Mouse (Mus musculus) E14TG2a.4 (cell line): ENCODE data around the gene Gm5136.

Experiments used
- H3K27me3 ChIP-seq: 2 replicates; pipeline ENCODE4 v1.6.1; 2014; ENCODE audit warnings: low read length, control low read depth; ENCODE audit not compliant: insufficient read depth
- H3K36me3 ChIP-seq: 2 replicates; pipeline ENCODE4 v1.6.1; 2014; ENCODE audit warnings: low read length, control low read depth; ENCODE audit not compliant: insufficient read depth
- H3K4me1 ChIP-seq: replicated peaks from 2 replicates; pipeline ENCODE4 v1.6.1; 2014; ENCODE audit warnings: low read depth, low read length, control low read depth
- H3K4me3 ChIP-seq: replicated peaks from 2 replicates; pipeline ENCODE4 v1.5.1; 2014; ENCODE audit warnings: mild to moderate bottlenecking, low read length
- H3K9me3 ChIP-seq: 2 replicates; pipeline ENCODE4 v1.6.1; 2014; ENCODE audit warnings: low read length, control low read depth
- CTCF ChIP-seq: conservative IDR thresholded peaks from 2 replicates; pipeline ENCODE4 v1.5.1; 2014; ENCODE audit warnings: low read length
- NANOG ChIP-seq: IDR thresholded peaks from 2 replicates; pipeline ENCODE4 v1.6.1; 2014; ENCODE audit warnings: borderline replicate concordance, low read length, mixed read lengths
- POU5F1 ChIP-seq: IDR thresholded peaks from 2 replicates; pipeline ENCODE4 v1.6.1; 2014; ENCODE audit warnings: low read length, borderline replicate concordance

The Gm5136 gene

GRCm38 (mm10) chr10:108657669-108658068 is 42.3 kb downstream of the Gm5136 start:
- Histone ChIP-seq H3K4me1 (no peaks in the 10 kb centered on the region), H3K9me3 (no peaks in the 10 kb centered on the region), H3K36me3 (no peaks in the 10 kb centered on the region), H3K27me3 (no peaks in the 10 kb centered on the region), H3K4me3 (no peak overlapping the region)
- no peak for TF ChIP-seq NANOG
- TF ChIP-seq CTCF: no peak
- no peak for TF ChIP-seq POU5F1

- Histone ChIP-seq H3K4me1 (no peaks in the 10 kb centered on the region), H3K27me3 (no peaks in the 10 kb centered on the region), H3K9me3 (no peaks in the 10 kb centered on the region), H3K36me3 (no peaks in the 10 kb centered on the region), H3K4me3 (no peak overlapping the region)
- no peak for TF ChIP-seq CTCF
- no peak for TF ChIP-seq POU5F1
- TF ChIP-seq NANOG: no peak
Observed at GRCm38 (mm10) chr10:108656898-108657297, 43.1 kb downstream of the Gm5136 start.

GRCm38 (mm10) chr10:108655074-108655473 is 44.9 kb downstream of the Gm5136 start:
- H3K36me3 ChIP-seq: no peaks in the 10 kb centered on the region
- H3K27me3 ChIP-seq: no peaks in the 10 kb centered on the region
- no peak overlapping the region for H3K4me3 ChIP-seq
- no peak for TF ChIP-seq CTCF
- TF ChIP-seq NANOG: no peak
- TF ChIP-seq POU5F1: no peak
- no peaks in the 10 kb centered on the region for H3K9me3 ChIP-seq
- H3K4me1 ChIP-seq: no peaks in the 10 kb centered on the region

GRCm38 (mm10) chr10:108652831-108653230 is 47.1 kb downstream of the Gm5136 start:
- Histone ChIP-seq H3K4me3 (no peak overlapping the region), H3K9me3 (no peaks in the 10 kb centered on the region), H3K27me3 (no peaks in the 10 kb centered on the region), H3K4me1 (no peaks in the 10 kb centered on the region), H3K36me3 (no peaks in the 10 kb centered on the region)
- TF ChIP-seq NANOG (no peak), CTCF (no peak), POU5F1 (no peak)

GRCm38 (mm10) chr10:108652066-108652465 is 47.9 kb downstream of the Gm5136 start:
- Histone ChIP-seq H3K4me3 (no peak overlapping the region), H3K27me3 (no peaks in the 10 kb centered on the region), H3K4me1 (no peaks in the 10 kb centered on the region), H3K36me3 (no peaks in the 10 kb centered on the region), H3K9me3 (no peaks in the 10 kb centered on the region)
- TF ChIP-seq POU5F1: no peak
- no peak for TF ChIP-seq NANOG

- H3K4me3 ChIP-seq: no peak overlapping the region
- no peaks in the 10 kb centered on the region for H3K36me3 ChIP-seq
- no peaks in the 10 kb centered on the region for H3K9me3 ChIP-seq
- no peaks in the 10 kb centered on the region for H3K4me1 ChIP-seq
- no peak for TF ChIP-seq POU5F1
- no peak for TF ChIP-seq NANOG
- TF ChIP-seq CTCF: no peak
- H3K27me3 ChIP-seq: no peaks in the 10 kb centered on the region
Observed at GRCm38 (mm10) chr10:108649174-108649573, 50.8 kb downstream of the Gm5136 start.
